Mouse (Mus musculus) liver, adult 2 months (tissue): Measurements from ENCODE around the gene Olfr732.

Source experiments
- CTCF ChIP-seq: fragments of 200-500 bp; IDR thresholded peaks from 2 replicates; pipeline ENCODE4 v1.5.1; 2011; ENCODE audit warnings: low read depth, low read length, control low read depth
- POLR2A ChIP-seq: fragments of 200-500 bp; IDR thresholded peaks from 2 replicates; pipeline ENCODE4 v1.6.1; 2011; ENCODE audit warnings: low read length, control low read depth; ENCODE audit not compliant: insufficient read depth; ENCODE audit errors: extremely low read depth

DNA sequence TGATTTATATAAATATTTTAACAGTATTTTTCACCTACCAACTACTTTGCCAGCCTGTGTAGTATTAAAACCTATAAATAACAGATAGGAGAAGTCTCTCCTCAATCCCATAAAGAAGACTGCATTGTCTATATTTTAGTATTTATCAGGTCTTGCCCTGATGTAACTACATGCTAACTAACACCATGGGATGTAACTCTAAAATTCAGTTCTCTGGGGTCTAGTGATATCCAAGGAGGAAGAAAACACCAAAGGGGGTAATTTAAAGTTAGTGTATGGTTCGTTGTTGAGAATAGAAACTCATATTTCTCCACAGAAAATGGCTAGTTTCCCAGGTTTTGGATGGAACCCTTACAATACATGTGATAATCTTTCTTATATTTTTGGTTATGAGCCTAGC is 42.7 kb upstream of the Olfr732 start, which contains the start of gene Olfr734:
- TF ChIP-seq CTCF (no peak), POLR2A (no peak)
